Mouse (Mus musculus) hindbrain, embryonic 10.5 days (tissue): ENCODE measurements around the gene Lamtor1. TPM values are rescaled to one million over a fixed set of nuclear protein-coding genes. Genes with fewer than 3 reads are reported as not detected.
A peak's percentile ranks its signal among the peaks of the same experiment; 100 is the strongest.

Experiments
- DNase-seq: peaks from one replicate; pipeline ENCODE4 v3.0.0-alpha.2; 2017; ENCODE audit warnings: low spot score
- H3K27ac ChIP-seq: fragments of 300-500 bp; sonication (generic); 2 replicates; pipeline ENCODE4 v1.5.1; 2016; ENCODE audit warnings: mild to moderate bottlenecking, moderate library complexity
- H3K27me3 ChIP-seq: fragments of 300-500 bp; sonication (generic); 2 replicates; pipeline ENCODE4 v1.6.1; 2016; ENCODE audit warnings: mild to moderate bottlenecking; ENCODE audit not compliant: poor library complexity, insufficient read depth, severe bottlenecking
- H3K36me3 ChIP-seq: fragments of 300-500 bp; sonication (generic); 2 replicates; pipeline ENCODE4 v1.6.1; 2016; ENCODE audit warnings: mild to moderate bottlenecking, moderate library complexity
- H3K4me1 ChIP-seq: fragments of 300-500 bp; sonication (generic); replicated peaks from 2 replicates; pipeline ENCODE4 v1.6.1; 2016; ENCODE audit warnings: mild to moderate bottlenecking
- H3K4me3 ChIP-seq: fragments of 300-500 bp; sonication (generic); 2 replicates; pipeline ENCODE4 v1.5.1; 2016; ENCODE audit warnings: mild to moderate bottlenecking, moderate library complexity
- H3K9me3 ChIP-seq: fragments of 300-500 bp; sonication (generic); 2 replicates; pipeline ENCODE4 v1.6.1; 2016; ENCODE audit warnings: mild to moderate bottlenecking, moderate library complexity
- WGBS: fragments of 180-500 bp; shearing (Covaris S2); methylation state at CpG from one replicate; pipeline ENCODE4 v1.1.7; 2016; 5-methylcytosine and 5-hydroxymethylcytosine counted together
- polyA plus RNA-seq: library from polyadenylated mRNA; unstranded; fragments of >200 nt; fragmentation: Nextera tagmentation; extraction: Ambion mirVana; gene quantifications from 2 replicates; pipeline ENCODE4 v1.2.1, GENCODE M21; 2016

Gene Lamtor1
- polyA plus RNA-seq, 1 experiment from 2014 or later, result 173 TPM

GRCm38 (mm10) chr7:101875978-101876377 is 29.7 kb upstream of the Lamtor1 start:
- H3K36me3 ChIP-seq, result no peaks in the 10 kb centered on the region
- H3K4me3 ChIP-seq, result no peak overlapping the region
- no peaks in the 10 kb centered on the region for H3K9me3 ChIP-seq
- H3K27me3 ChIP-seq, result no peaks in the 10 kb centered on the region
- no peak overlapping the region for H3K27ac ChIP-seq
- DNase-seq, result no peak
- WGBS, result 94% methylated on average over 1 of the region's 1 CpGs
- H3K4me1 ChIP-seq, result no peaks in the 10 kb centered on the region

GRCm38 (mm10) chr7:101880855-101881254 is 24.8 kb upstream of the Lamtor1 start:
- H3K9me3 ChIP-seq, result no peaks in the 10 kb centered on the region
- WGBS, result 81% methylated on average over 4 of the region's 4 CpGs
- H3K27me3 ChIP-seq, result no peaks in the 10 kb centered on the region
- no peak for DNase-seq
- no peaks in the 10 kb centered on the region for H3K36me3 ChIP-seq
- no peak overlapping the region for H3K27ac ChIP-seq
- no peak overlapping the region for H3K4me3 ChIP-seq
- H3K4me1 ChIP-seq, result 0 out of 2 replicates have a peak, but pooled peaks cover 4% of the 10 kb centered on the region

GRCm38 (mm10) chr7:101882413-101883154 is 23.1 kb upstream of the Lamtor1 start:
- no peaks in the 10 kb centered on the region for H3K27me3 ChIP-seq
- DNase-seq, result no peak
- no peak overlapping the region for H3K4me3 ChIP-seq
- H3K9me3 ChIP-seq, result no peaks in the 10 kb centered on the region
- H3K36me3 ChIP-seq, result no peaks in the 10 kb centered on the region
- WGBS, result 67% methylated on average over 9 of the region's 9 CpGs
- H3K4me1 ChIP-seq, result 0 out of 2 replicates have a peak, but pooled peaks cover 4% of the 10 kb centered on the region
- H3K27ac ChIP-seq, result no peak overlapping the region

GRCm38 (mm10) chr7:101884160-101884559 is 21.5 kb upstream of the Lamtor1 start:
- H3K4me1 ChIP-seq, result 0 out of 2 replicates have a peak, but pooled peaks cover 4% of the 10 kb centered on the region
- no peak for DNase-seq
- no peaks in the 10 kb centered on the region for H3K27me3 ChIP-seq
- no peaks in the 10 kb centered on the region for H3K9me3 ChIP-seq
- no peak overlapping the region for H3K27ac ChIP-seq
- 92% methylated on average over 4 of the region's 4 CpGs for WGBS
- H3K36me3 ChIP-seq, result no peaks in the 10 kb centered on the region
- H3K4me3 ChIP-seq, result no peak overlapping the region

- Histone ChIP-seq H3K4me3 (no peak overlapping the region), H3K4me1 (0 out of 2 replicates have a peak, but pooled peaks cover 4% of the 10 kb centered on the region), H3K27ac (no peak overlapping the region), H3K27me3 (no peaks in the 10 kb centered on the region), H3K36me3 (no peaks in the 10 kb centered on the region), H3K9me3 (no peaks in the 10 kb centered on the region)
- 88% methylated on average over 6 of the region's 6 CpGs for WGBS
- no peak for DNase-seq
These were observed 19.4 kb upstream of the Lamtor1 start for GRCm38 (mm10) chr7:101886274-101886673.

GRCm38 (mm10) chr7:101888460-101888859 is 17.2 kb upstream of the Lamtor1 start:
- Histone ChIP-seq H3K9me3 (no peaks in the 10 kb centered on the region), H3K4me1 (no peaks in the 10 kb centered on the region), H3K27ac (no peak overlapping the region), H3K4me3 (no peak overlapping the region), H3K27me3 (no peaks in the 10 kb centered on the region), H3K36me3 (no peaks in the 10 kb centered on the region)
- WGBS, result 86% methylated on average over 4 of the region's 4 CpGs
- no peak for DNase-seq

- WGBS, result 33% methylated on average over 9 of the region's 9 CpGs
- Histone ChIP-seq H3K27me3 (no peaks in the 10 kb centered on the region), H3K4me1 (peaks cover 14% of the 10 kb centered on the region), H3K4me3 (peak overlapping the region; percentile 61), H3K27ac (peak overlapping the region; percentile 94), H3K36me3 (peaks cover 22% of the 10 kb centered on the region), H3K9me3 (no peaks in the 10 kb centered on the region)
- no peak for DNase-seq
These were observed 10.0 kb upstream of the Lamtor1 start for GRCm38 (mm10) chr7:101895695-101896094.

- peak; percentile 98 for DNase-seq
- peak overlapping the region; percentile 61 for H3K4me3 ChIP-seq
- no peaks in the 10 kb centered on the region for H3K27me3 ChIP-seq
- peaks cover 14% of the 10 kb centered on the region for H3K4me1 ChIP-seq
- H3K36me3 ChIP-seq, result peaks cover 28% of the 10 kb centered on the region
- H3K27ac ChIP-seq, result peak overlapping the region; percentile 94
- no peaks in the 10 kb centered on the region for H3K9me3 ChIP-seq
- under 1% methylated on average over 57 of the region's 57 CpGs for WGBS
These were observed 9.3 kb upstream of the Lamtor1 start for GRCm38 (mm10) chr7:101896104-101897066.

- peaks cover 40% of the 10 kb centered on the region for H3K36me3 ChIP-seq
- no peaks in the 10 kb centered on the region for H3K27me3 ChIP-seq
- H3K4me3 ChIP-seq, result no peak overlapping the region
- no peak overlapping the region for H3K27ac ChIP-seq
- no peak for DNase-seq
- 93% methylated on average over 16 of the region's 16 CpGs for WGBS
- 0 out of 2 replicates have a peak, but pooled peaks cover 3% of the 10 kb centered on the region for H3K9me3 ChIP-seq
- H3K4me1 ChIP-seq, result peaks cover 14% of the 10 kb centered on the region
These were observed 5.2 kb upstream of the Lamtor1 start for GRCm38 (mm10) chr7:101900331-101901097.

GRCm38 (mm10) chr7:101901969-101902368 is 3.7 kb upstream of the Lamtor1 start:
- Histone ChIP-seq H3K9me3 (0 out of 2 replicates have a peak, but pooled peaks cover 3% of the 10 kb centered on the region), H3K4me1 (peaks cover 17% of the 10 kb centered on the region), H3K4me3 (no peak overlapping the region), H3K36me3 (peaks cover 40% of the 10 kb centered on the region), H3K27ac (no peak overlapping the region), H3K27me3 (no peaks in the 10 kb centered on the region)
- DNase-seq, result no peak
- WGBS, result 92% methylated on average over 10 of the region's 10 CpGs

- H3K36me3 ChIP-seq, result peaks cover 40% of the 10 kb centered on the region
- 0 out of 2 replicates have a peak, but pooled peaks cover 3% of the 10 kb centered on the region for H3K9me3 ChIP-seq
- no peak overlapping the region for H3K27ac ChIP-seq
- no peak overlapping the region for H3K4me3 ChIP-seq
- no peak for DNase-seq
- peaks cover 18% of the 10 kb centered on the region for H3K4me1 ChIP-seq
- no peaks in the 10 kb centered on the region for H3K27me3 ChIP-seq
These were observed 2.9 kb upstream of the Lamtor1 start for GRCm38 (mm10) chr7:101902846-101903245.

- no peak for DNase-seq
- peaks cover 18% of the 10 kb centered on the region for H3K4me1 ChIP-seq
- peaks cover 39% of the 10 kb centered on the region for H3K36me3 ChIP-seq
- 20% methylated on average over 11 of the region's 11 CpGs for WGBS
- 0 out of 2 replicates have a peak, but pooled peaks cover 3% of the 10 kb centered on the region for H3K9me3 ChIP-seq
- no peaks in the 10 kb centered on the region for H3K27me3 ChIP-seq
- H3K27ac ChIP-seq, result peak within 1 kb of the TSS; percentile 97
- H3K4me3 ChIP-seq, result peak within 1 kb of the TSS; percentile 71
These were observed 580 bp downstream of the Lamtor1 start, which contains the start of gene Tomt for GRCm38 (mm10) chr7:101906287-101906681. Tomt (minus strand) TSS chr7:101906359.
